Comparison of ENCODE assay signal across 18 mouse cellular contexts in the genomic region with DNA sequence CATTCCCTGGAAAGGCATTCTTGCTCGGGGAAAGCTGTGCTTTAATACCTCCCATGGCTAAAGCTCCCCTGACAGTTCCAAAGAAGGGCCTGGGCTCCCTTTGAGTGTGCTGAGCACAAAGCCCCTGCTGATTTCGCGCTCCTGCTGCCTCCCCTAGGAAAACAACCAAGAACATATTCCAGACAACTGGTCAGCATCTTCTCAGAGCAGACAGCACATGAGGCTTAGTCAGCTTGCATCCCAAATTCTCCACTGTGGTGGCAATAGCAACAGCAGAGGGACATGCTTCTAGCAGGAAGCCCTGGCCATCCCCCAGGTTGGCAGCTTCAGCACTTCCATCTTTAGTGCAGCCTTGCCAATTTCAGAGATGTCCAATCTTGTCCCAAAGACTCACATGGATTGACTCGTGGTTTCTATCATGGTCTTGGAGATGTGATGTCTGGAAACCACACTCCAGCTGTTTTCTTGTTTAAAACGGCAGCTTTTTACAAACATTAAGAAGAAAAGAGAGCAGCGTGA.
DNase-seq lines count a peak whose midpoint lies in the region; ATAC-seq lines count a peak whose summit lies in the region.
"Had no signal": no experiment of that assay in that cellular context is flagged by ENCODE, and none has a peak within 500 bp of the region (broad histone marks: within the 10 kb centered on the region; RNA-seq: fewer than 3 reads in every experiment).

No protein-coding gene starts in this region.

- 53% methylated on average over 6 of the region's 6 CpGs for WGBS in forebrain, embryonic 10.5 days
- 55% methylated on average over 6 of the region's 6 CpGs for WGBS in forebrain, embryonic 15.5 days
- 53% methylated on average over 6 of the region's 6 CpGs for WGBS in hindbrain, embryonic 12.5 days

- H3K4me3 ChIP-seq in forebrain, embryonic 10.5 days: no peak overlapping the region
- no peak overlapping the region for H3K4me3 ChIP-seq in forebrain, embryonic 15.5 days
- no peak overlapping the region for H3K4me3 ChIP-seq in hindbrain, embryonic 12.5 days
- H3K4me3 ChIP-seq: embryonic facial prominence, embryonic 13.5 days; forebrain, embryonic 12.5 days; heart, embryonic 10.5 days; intestine, embryonic 15.5 days; midbrain, embryonic 12.5 days; myocyte had no signal

- no peaks in the 10 kb centered on the region for H3K9me3 ChIP-seq in forebrain, embryonic 10.5 days
- no peaks in the 10 kb centered on the region for H3K9me3 ChIP-seq in forebrain, embryonic 15.5 days
- H3K9me3 ChIP-seq in hindbrain, embryonic 12.5 days (replicated peaks): no peaks in the 10 kb centered on the region
- H3K9me3 ChIP-seq: embryonic facial prominence, embryonic 13.5 days; forebrain, embryonic 12.5 days; heart, embryonic 10.5 days; intestine, embryonic 15.5 days; midbrain, embryonic 12.5 days had no signal

- H3K4me2 ChIP-seq in forebrain, embryonic 15.5 days (replicated peaks): no peak overlapping the region
- H3K4me2 ChIP-seq in hindbrain, embryonic 12.5 days (replicated peaks): no peak overlapping the region
- H3K4me2 ChIP-seq: embryonic facial prominence, embryonic 13.5 days; forebrain, embryonic 12.5 days; intestine, embryonic 15.5 days; midbrain, embryonic 12.5 days had no signal

- H3K27ac ChIP-seq in forebrain, embryonic 10.5 days: 0 out of 2 replicates have a peak overlapping the region, but pooled peaks have one; percentile 20
- no peak overlapping the region for H3K27ac ChIP-seq in forebrain, embryonic 15.5 days (replicated peaks)
- H3K27ac ChIP-seq in hindbrain, embryonic 12.5 days: no peak overlapping the region
- H3K27ac ChIP-seq: embryonic facial prominence, embryonic 13.5 days; forebrain, embryonic 12.5 days; heart, embryonic 10.5 days; intestine, embryonic 15.5 days; midbrain, embryonic 12.5 days had no signal

- H3K9ac ChIP-seq in forebrain, embryonic 15.5 days (replicated peaks): no peak overlapping the region
- H3K9ac ChIP-seq in hindbrain, embryonic 12.5 days: no peak overlapping the region
- H3K9ac ChIP-seq: embryonic facial prominence, embryonic 13.5 days; forebrain, embryonic 12.5 days; intestine, embryonic 15.5 days; midbrain, embryonic 12.5 days had no signal

- intact Hi-C loops in left cerebral cortex, postnatal 10 days (cut with DNase I): no loop called here

- peaks cover 12% of the 10 kb centered on the region for H3K4me1 ChIP-seq in forebrain, embryonic 10.5 days
- no peaks in the 10 kb centered on the region for H3K4me1 ChIP-seq in forebrain, embryonic 15.5 days
- H3K4me1 ChIP-seq in hindbrain, embryonic 12.5 days: no peaks in the 10 kb centered on the region
- H3K4me1 ChIP-seq: forebrain, embryonic 12.5 days; heart, embryonic 10.5 days; intestine, embryonic 15.5 days had no signal

- H3K36me3 ChIP-seq in forebrain, embryonic 10.5 days (replicated peaks): no peaks in the 10 kb centered on the region
- H3K36me3 ChIP-seq in forebrain, embryonic 15.5 days: no peaks in the 10 kb centered on the region
- H3K36me3 ChIP-seq in hindbrain, embryonic 12.5 days: no peaks in the 10 kb centered on the region
- H3K36me3 ChIP-seq: embryonic facial prominence, embryonic 13.5 days; forebrain, embryonic 12.5 days; heart, embryonic 10.5 days; intestine, embryonic 15.5 days; midbrain, embryonic 12.5 days had no signal

- DNase-seq in forebrain, embryonic 10.5 days (ENCODE audit: extremely low spot score, low spot score): no peak
- DNase-seq in left cerebral cortex, adult 18-20 months (ENCODE audit: low spot score in 2 of 2): peak; percentile 12 to 32
- no peak for DNase-seq in left cerebral cortex, adult 11 months (ENCODE audit: low spot score)
- peak; percentile 13 to 45 for DNase-seq in left cerebral cortex, postnatal 10 days (ENCODE audit: extremely low spot score in 1 of 2, low spot score in 2 of 2)
- DNase-seq in right cerebral cortex, postnatal 36 days (ENCODE audit: low spot score in 2 of 2): peak; percentile 2 to 39
- DNase-seq in urinary bladder, postnatal 14 days (ENCODE audit: low spot score): no peak
- DNase-seq: B cell, adult 2 months; cerebellum, adult 9-11 months; kidney, postnatal 10 days; lung, postnatal 4 days had no signal

- H3K27me3 ChIP-seq in forebrain, embryonic 10.5 days (ENCODE audit: poor library complexity, severe bottlenecking): no peaks in the 10 kb centered on the region
- H3K27me3 ChIP-seq in forebrain, embryonic 15.5 days: no peaks in the 10 kb centered on the region
- H3K27me3 ChIP-seq in hindbrain, embryonic 12.5 days: no peaks in the 10 kb centered on the region
- H3K27me3 ChIP-seq: embryonic facial prominence, embryonic 13.5 days; forebrain, embryonic 12.5 days; intestine, embryonic 15.5 days; midbrain, embryonic 12.5 days had no signal

- no peak for ATAC-seq in forebrain, embryonic 15.5 days (replicated peaks)
- ATAC-seq in hindbrain, embryonic 12.5 days (ENCODE audit: low FRiP score): no peak
- ATAC-seq: intestine, embryonic 15.5 days had no signal

Comparison
In these comparisons a context has a peak if more than half of its experiments do, and no peak if none do; other contexts are left out.
1. DNase-seq: peak in left cerebral cortex, adult 18-20 months (2 of 2), left cerebral cortex, postnatal 10 days (2 of 2) and right cerebral cortex, postnatal 36 days (2 of 2); none in forebrain, embryonic 10.5 days (single experiment), left cerebral cortex, adult 11 months (single experiment) and urinary bladder, postnatal 14 days (single experiment).